Mouse (Mus musculus) c-Kit-positive CD71-negative TER-119-negative erythroid progenitor cells, embryonic 14.5 days (primary cell): ENCODE data around the gene Zfhx3.

Experiments used
- DNase-seq: peaks from one replicate; pipeline ENCODE4 v3.0.0-alpha.2; 2013; ENCODE audit warnings: low read depth

Zfhx3 gene

GRCm38 (mm10) chr8:108999297-109000249, 1057.1 kb downstream of the Zfhx3 start:
- DNase-seq = no peak

DNA sequence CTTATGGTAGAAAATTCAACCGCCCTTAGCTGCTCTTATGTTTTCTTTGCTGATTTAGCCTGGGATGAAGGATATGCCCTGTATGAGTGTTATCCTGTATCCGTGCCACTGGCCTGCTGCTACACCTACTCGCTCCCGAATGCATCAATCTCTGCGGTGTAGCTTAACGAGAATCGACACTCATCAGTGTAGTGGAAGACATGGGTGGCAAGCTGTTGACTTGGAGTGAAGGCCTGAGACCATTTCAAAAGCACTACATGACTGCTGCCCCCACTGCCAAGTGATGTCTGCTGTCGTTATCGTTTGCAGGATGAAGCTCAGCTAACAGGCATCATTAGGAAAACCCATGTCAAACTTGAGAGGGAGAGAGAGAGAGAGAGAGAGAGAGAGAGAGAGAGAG, 1058.6 kb downstream of the Zfhx3 start:
- no peak for DNase-seq

DNA sequence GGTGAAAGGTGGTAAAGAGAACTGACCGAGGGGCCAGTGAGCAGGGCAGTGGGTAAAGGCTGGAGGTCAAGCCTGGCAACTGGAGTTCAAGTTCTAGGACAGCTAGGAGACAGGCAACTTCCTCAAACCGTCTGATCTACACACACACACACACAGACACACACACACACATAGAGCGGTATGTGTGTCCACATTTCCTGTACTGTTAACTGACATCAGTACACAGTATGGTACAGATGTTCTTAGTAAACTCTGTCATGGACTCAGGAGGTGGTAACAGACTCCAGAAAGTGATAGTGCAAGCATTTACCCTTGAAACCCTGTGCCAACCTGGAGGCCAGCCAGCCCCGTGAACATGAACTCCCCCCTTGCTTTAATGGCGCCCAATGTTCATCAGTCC, 1059.5 kb downstream of the Zfhx3 start:
- no peak for DNase-seq

DNA sequence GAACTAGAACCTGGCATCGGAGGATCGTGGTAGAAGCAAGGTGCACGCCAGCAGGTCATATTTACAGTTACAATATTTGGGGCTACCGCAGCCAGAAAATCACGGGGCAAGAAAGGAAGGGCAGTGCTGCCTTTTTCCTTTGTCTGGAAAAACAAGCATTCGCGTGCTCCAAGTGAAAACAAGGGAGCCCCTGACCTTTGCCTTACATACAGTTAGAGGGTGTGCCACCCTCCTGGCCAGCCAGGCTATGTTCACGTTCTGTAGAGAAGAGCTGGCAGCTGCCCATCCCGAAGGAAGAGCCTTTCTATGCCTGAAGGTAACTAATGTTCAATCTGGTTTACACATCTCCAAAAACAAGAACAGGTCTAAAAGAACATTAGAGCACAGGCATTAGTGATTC, 1064.5 kb downstream of the Zfhx3 start:
- no peak for DNase-seq
